Mouse (Mus musculus) intestine, postnatal 0 days (tissue): ENCODE data around the gene Pigr. TPM values are rescaled to one million over a fixed set of nuclear protein-coding genes. Genes with fewer than 3 reads are reported as not detected.

Experiments used
- ATAC-seq: fragments of 200-750 bp; cut with Nextera tagmentation; 2 replicates; pipeline ENCODE4 v1.8.0; 2017; ENCODE audit warnings: mild to moderate bottlenecking, moderate TSS enrichment, moderate library complexity
- H3K27ac ChIP-seq: fragments of 300-500 bp; sonication (generic); 2 replicates; pipeline ENCODE4 v1.5.1; 2014; ENCODE audit warnings: mild to moderate bottlenecking, low read depth, low read length, moderate library complexity
- H3K27me3 ChIP-seq: fragments of 300-500 bp; sonication (generic); replicated peaks from 2 replicates; pipeline ENCODE4 v1.6.1; 2014; ENCODE audit warnings: low read length, mixed read lengths; ENCODE audit not compliant: control insufficient read depth, insufficient read depth
- H3K36me3 ChIP-seq: fragments of 300-500 bp; sonication (generic); 2 replicates; pipeline ENCODE4 v1.6.1; 2014; ENCODE audit warnings: mild to moderate bottlenecking, moderate library complexity; ENCODE audit not compliant: control insufficient read depth, insufficient read depth
- H3K4me1 ChIP-seq: fragments of 300-500 bp; sonication (generic); replicated peaks from 2 replicates; pipeline ENCODE4 v1.6.1; 2014; ENCODE audit warnings: antibody characterized with exemption, low read length, mixed read lengths; ENCODE audit not compliant: control insufficient read depth, insufficient read depth
- H3K4me2 ChIP-seq: fragments of 300-500 bp; sonication (generic); replicated peaks from 2 replicates; pipeline ENCODE4 v1.6.1; 2014; ENCODE audit warnings: low read depth, mild to moderate bottlenecking, moderate library complexity
- H3K4me3 ChIP-seq: fragments of 300-500 bp; sonication (generic); 2 replicates; pipeline ENCODE4 v1.5.1; 2014; ENCODE audit warnings: low read depth, low read length
- H3K9ac ChIP-seq: fragments of 300-500 bp; sonication (generic); 2 replicates; pipeline ENCODE4 v1.6.1; 2014; ENCODE audit warnings: mild to moderate bottlenecking, low read depth, low read length
- H3K9me3 ChIP-seq: fragments of 300-500 bp; sonication (generic); 2 replicates; pipeline ENCODE4 v1.6.1; 2016; ENCODE audit warnings: mixed run types; ENCODE audit not compliant: control insufficient read depth
- CTCF ChIP-seq: sonication (generic); IDR thresholded peaks from 2 replicates; pipeline ENCODE4 v1.5.1; 2016; ENCODE audit warnings: low read depth, mild to moderate bottlenecking, control low read depth, antibody characterized with exemption, moderate library complexity
- WGBS: fragments of 180-500 bp; shearing (Covaris S2); extraction: QIAGEN DNeasy Blood & Tissue Kit; methylation state at CpG from one replicate; pipeline ENCODE4 v1.1.7; 2014; 5-methylcytosine and 5-hydroxymethylcytosine counted together
- polyA plus RNA-seq: library from polyadenylated mRNA; unstranded; fragments of >200 nt; fragmentation: Nextera tagmentation; extraction: Ambion mirVana; gene quantifications from 2 replicates; pipeline ENCODE4 v1.2.1, GENCODE M21; 2015

The Pigr gene
- 14.0 and 15.1 TPM in 2 replicates for polyA plus RNA-seq

DNA sequence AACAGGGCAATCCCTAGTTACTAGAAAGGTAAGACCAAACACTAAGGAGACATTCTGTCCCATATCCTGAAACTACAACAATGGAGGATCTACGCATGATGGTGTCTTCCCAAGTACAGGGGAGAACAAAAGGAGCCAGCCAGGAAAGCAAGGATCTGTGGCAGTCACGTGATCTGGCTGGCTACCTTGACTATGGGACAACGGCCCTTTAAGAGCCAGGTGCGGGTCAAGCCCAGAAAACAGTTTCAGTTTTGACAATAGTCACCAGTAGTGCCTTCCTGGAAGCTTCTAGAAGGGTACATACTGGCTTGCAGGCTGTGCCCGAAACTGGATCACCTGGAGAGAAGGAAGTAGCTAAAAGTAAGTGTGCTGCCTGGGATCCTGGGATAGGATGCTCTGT lies at the start of gene Pigr:
Gene Pigr, plus strand, starts transcription at position 237 of the 400 bp plus-strand sequence.
- H3K27me3 ChIP-seq = no peaks in the 10 kb centered on the region
- 66% methylated on average over 5 of the region's 5 CpGs for WGBS
- no peaks in the 10 kb centered on the region for H3K36me3 ChIP-seq
- H3K4me3 ChIP-seq = peak within 1 kb of the TSS; percentile 11; the same call in 1 of the 2 replicates
- no peak within 1 kb of the TSS for H3K27ac ChIP-seq
- 0 out of 2 replicates have a peak, but pooled peaks cover 10% of the 10 kb centered on the region for H3K4me1 ChIP-seq
- no peaks in the 10 kb centered on the region for H3K9me3 ChIP-seq
- H3K4me2 ChIP-seq = peak within 1 kb of the TSS; percentile 40
- ATAC-seq = peak; percentile 52
- no peak for TF ChIP-seq CTCF
- no peak within 1 kb of the TSS for H3K9ac ChIP-seq

GRCm38 (mm10) chr1:130779867-130780266 lies 46.6 kb upstream of the Pigr start:
- H3K4me2 ChIP-seq = no peak overlapping the region
- H3K27ac ChIP-seq = no peak overlapping the region
- 70% methylated on average over 3 of the region's 3 CpGs for WGBS
- H3K9me3 ChIP-seq = no peaks in the 10 kb centered on the region
- no peak for TF ChIP-seq CTCF
- H3K27me3 ChIP-seq = no peaks in the 10 kb centered on the region
- no peaks in the 10 kb centered on the region for H3K36me3 ChIP-seq
- H3K4me3 ChIP-seq = no peak overlapping the region
- H3K9ac ChIP-seq = no peak overlapping the region
- no peak for ATAC-seq
- H3K4me1 ChIP-seq = no peaks in the 10 kb centered on the region

DNA sequence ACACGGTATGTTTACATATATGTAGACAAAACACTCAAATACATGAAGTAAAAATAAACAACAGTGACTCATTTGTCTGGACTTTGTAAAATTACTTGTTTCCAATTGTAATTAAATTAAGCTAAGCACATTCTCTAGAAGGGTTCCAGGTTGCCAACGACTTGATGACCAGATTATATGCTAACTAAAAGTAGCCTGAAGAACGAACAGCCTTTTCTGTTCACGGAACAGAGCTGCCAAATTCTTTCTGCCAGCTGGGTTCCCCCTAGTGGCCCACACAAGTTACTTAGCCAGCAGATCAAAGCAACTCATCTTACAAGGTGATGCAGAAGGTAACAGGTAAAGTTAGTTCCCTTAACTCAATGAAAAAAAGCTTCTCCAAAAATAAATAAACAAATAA lies 42.4 kb upstream of the Pigr start:
- WGBS = 15% methylated on average over 4 of the region's 4 CpGs
- ATAC-seq = no peak

GRCm38 (mm10) chr1:130787001-130787400 lies 39.5 kb upstream of the Pigr start:
- no peaks in the 10 kb centered on the region for H3K4me1 ChIP-seq
- TF ChIP-seq CTCF = peak; percentile 81
- no peak overlapping the region for H3K9ac ChIP-seq
- ATAC-seq = peak; percentile 68
- H3K27me3 ChIP-seq = no peaks in the 10 kb centered on the region
- H3K9me3 ChIP-seq = no peaks in the 10 kb centered on the region
- 23% methylated on average over 4 of the region's 4 CpGs for WGBS
- no peak overlapping the region for H3K4me2 ChIP-seq
- no peak overlapping the region for H3K4me3 ChIP-seq
- H3K36me3 ChIP-seq = no peaks in the 10 kb centered on the region
- H3K27ac ChIP-seq = no peak overlapping the region

More for the DNA sequence above, 42.4 kb upstream of the Pigr start:
- Histone ChIP-seq H3K27ac (no peak overlapping the region), H3K36me3 (no peaks in the 10 kb centered on the region), H3K4me3 (no peak overlapping the region), H3K9ac (no peak overlapping the region), H3K9me3 (no peaks in the 10 kb centered on the region), H3K27me3 (no peaks in the 10 kb centered on the region), H3K4me1 (no peaks in the 10 kb centered on the region), H3K4me2 (no peak overlapping the region)
- peak; percentile 77 for TF ChIP-seq CTCF

DNA sequence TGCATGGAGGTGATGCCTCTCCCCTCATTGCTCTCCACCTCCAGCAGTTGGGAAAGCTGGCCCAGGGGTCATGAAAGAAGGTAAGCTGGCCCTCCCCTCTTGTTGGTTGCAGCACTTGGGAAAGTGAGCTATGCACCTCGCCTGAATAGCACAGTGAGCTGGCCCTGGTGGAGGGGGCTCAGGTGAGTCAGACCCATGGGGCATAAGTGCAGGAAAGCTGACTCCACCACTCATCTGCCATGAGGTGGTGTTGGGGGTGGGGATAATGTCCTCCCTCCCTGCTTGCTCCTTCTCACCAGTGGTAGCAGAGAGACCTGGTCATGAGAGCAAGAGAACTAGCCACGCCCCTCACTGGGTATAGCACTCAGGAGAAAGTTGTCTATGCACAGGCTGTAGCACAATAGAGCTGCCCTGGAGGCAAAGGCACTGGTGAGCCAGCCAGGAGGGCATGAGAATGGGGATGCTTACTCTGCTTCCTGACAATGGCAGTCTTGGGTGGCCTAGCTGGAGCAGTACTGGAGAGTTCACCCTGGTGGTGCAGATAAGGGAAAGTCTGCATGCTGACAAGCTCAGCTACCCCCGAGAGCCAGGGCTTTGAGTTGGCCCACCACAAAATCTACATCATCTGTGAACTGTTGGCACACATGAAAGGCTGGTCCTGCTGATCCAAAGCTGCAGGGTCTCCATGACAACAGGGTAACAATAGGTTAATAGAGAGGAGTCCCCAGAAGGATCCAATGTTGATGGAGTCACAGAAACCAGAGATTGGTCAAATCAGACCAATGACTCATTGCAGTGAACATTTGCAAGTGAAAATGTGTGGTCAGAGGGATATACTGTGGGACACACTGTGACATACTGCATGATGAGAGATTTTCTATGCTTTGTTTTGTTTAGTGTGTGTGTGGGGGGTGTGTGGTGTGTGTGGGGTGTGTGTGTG lies 36.7 kb upstream of the Pigr start:
- no peaks in the 10 kb centered on the region for H3K36me3 ChIP-seq
- no peaks in the 10 kb centered on the region for H3K4me1 ChIP-seq
- H3K9ac ChIP-seq = no peak overlapping the region
- no peak overlapping the region for H3K4me2 ChIP-seq
- 83% methylated on average over 3 of the region's 3 CpGs for WGBS
- H3K4me3 ChIP-seq = no peak overlapping the region
- TF ChIP-seq CTCF = no peak
- H3K9me3 ChIP-seq = no peaks in the 10 kb centered on the region
- H3K27ac ChIP-seq = no peak overlapping the region
- ATAC-seq = 0 out of 2 replicates have a peak, but pooled peaks have one; percentile 13
- no peaks in the 10 kb centered on the region for H3K27me3 ChIP-seq

DNA sequence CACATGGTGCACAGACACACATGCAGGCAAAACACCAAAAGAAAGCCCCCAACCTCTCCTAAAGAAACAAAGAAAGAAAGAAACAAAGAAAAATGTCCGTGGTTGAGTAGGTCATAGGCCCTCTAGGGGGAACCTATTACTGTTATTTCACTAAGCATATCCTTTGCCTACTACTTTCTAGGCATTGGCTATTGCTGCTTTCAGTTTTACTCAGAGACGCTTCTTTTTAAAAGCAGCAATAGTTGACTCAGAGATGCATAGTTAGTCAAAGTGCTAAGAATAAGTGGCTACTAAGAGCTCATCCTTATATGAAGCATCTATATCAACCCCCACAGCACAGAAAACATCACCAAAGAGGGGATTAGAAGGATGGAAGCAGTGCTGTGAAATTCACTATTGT lies 31.2 kb upstream of the Pigr start:
- Histone ChIP-seq H3K4me1 (no peaks in the 10 kb centered on the region), H3K27ac (no peak overlapping the region), H3K9ac (no peak overlapping the region), H3K27me3 (no peaks in the 10 kb centered on the region), H3K36me3 (no peaks in the 10 kb centered on the region), H3K4me3 (no peak overlapping the region), H3K4me2 (no peak overlapping the region), H3K9me3 (no peaks in the 10 kb centered on the region)
- WGBS = 85% methylated on average over 2 of the region's 2 CpGs
- ATAC-seq = no peak
- TF ChIP-seq CTCF = no peak
